In genomic region chr9:29216528-29216927, GRCm38 (mm10) we compare ENCODE assay signal across 23 mouse cellular contexts.
DNase-seq lines count a peak whose midpoint lies in the region; ATAC-seq lines count a peak whose summit lies in the region.
"Had no signal": no experiment of that assay in that cellular context is flagged by ENCODE, and none has a peak within 500 bp of the region (broad histone marks: within the 10 kb centered on the region; RNA-seq: fewer than 3 reads in every experiment).

No protein-coding gene starts in this region.

- no peak overlapping the region for H3K4me3 ChIP-seq in forebrain, embryonic 11.5 days (ENCODE audit: low read depth, low read length)
- no peak overlapping the region for H3K4me3 ChIP-seq in forebrain, embryonic 10.5 days
- no peak overlapping the region for H3K4me3 ChIP-seq in hindbrain, embryonic 11.5 days (ENCODE audit: low read depth, low read length)
- H3K4me3 ChIP-seq in hindbrain, embryonic 14.5 days (replicated peaks; ENCODE audit: low read length) = no peak overlapping the region
- no peak overlapping the region for H3K4me3 ChIP-seq in forebrain, embryonic 15.5 days
- H3K4me3 ChIP-seq: embryonic facial prominence, embryonic 13.5 days; erythroblast, embryonic 14.5 days; gastrocnemius, adult 2 months; hindbrain, embryonic 13.5 days; liver, embryonic 13.5 days; neural tube, embryonic 15.5 days had no signal

- no peak overlapping the region for H3K9ac ChIP-seq in forebrain, embryonic 11.5 days (ENCODE audit: low read length)
- no peak overlapping the region for H3K9ac ChIP-seq in hindbrain, embryonic 11.5 days (ENCODE audit: low read depth, low read length)
- no peak overlapping the region for H3K9ac ChIP-seq in hindbrain, embryonic 14.5 days
- no peak overlapping the region for H3K9ac ChIP-seq in forebrain, embryonic 15.5 days (replicated peaks)
- H3K9ac ChIP-seq: embryonic facial prominence, embryonic 13.5 days; hindbrain, embryonic 13.5 days; liver, embryonic 13.5 days; lung, embryonic 14.5 days; neural tube, embryonic 15.5 days had no signal

- no peaks in the 10 kb centered on the region for H3K36me3 ChIP-seq in forebrain, embryonic 11.5 days (ENCODE audit: control insufficient read depth, insufficient read depth, low read length)
- no peaks in the 10 kb centered on the region for H3K36me3 ChIP-seq in forebrain, embryonic 10.5 days (replicated peaks)
- H3K36me3 ChIP-seq in hindbrain, embryonic 11.5 days (ENCODE audit: control insufficient read depth, insufficient read depth, low read length) = no peaks in the 10 kb centered on the region
- H3K36me3 ChIP-seq in hindbrain, embryonic 14.5 days (replicated peaks; ENCODE audit: control insufficient read depth, insufficient read depth) = no peaks in the 10 kb centered on the region
- no peaks in the 10 kb centered on the region for H3K36me3 ChIP-seq in forebrain, embryonic 15.5 days
- H3K36me3 ChIP-seq: embryonic facial prominence, embryonic 13.5 days; hindbrain, embryonic 13.5 days; liver, embryonic 13.5 days; neural tube, embryonic 15.5 days had no signal

- peak; percentile 36 for DNase-seq in adrenal gland, adult 2 months
- no peak for DNase-seq in adrenal gland, postnatal 4 days (ENCODE audit: low spot score in 2 of 2)
- no peak for DNase-seq in forebrain, embryonic 11.5 days (ENCODE audit: low spot score)
- DNase-seq in forebrain, embryonic 10.5 days (ENCODE audit: extremely low spot score, low spot score) = no peak
- no peak for DNase-seq in hindbrain, embryonic 11.5 days (ENCODE audit: low spot score)
- no peak for DNase-seq in hindbrain, embryonic 14.5 days (ENCODE audit: low spot score)
- DNase-seq: gastrocnemius, adult 2 months; heart, postnatal 10 days; kidney, adult 18-20 months; kidney, postnatal 4 days; liver, embryonic 13.5 days; lung, embryonic 14.5 days; right cerebral cortex, adult 18-20 months; right cerebral cortex, postnatal 4 days; thymus, adult 18-20 months; thymus, postnatal 36 days had no signal

- H3K4me2 ChIP-seq in forebrain, embryonic 11.5 days (ENCODE audit: low read depth, low read length, severe bottlenecking) = no peak overlapping the region
- no peak overlapping the region for H3K4me2 ChIP-seq in hindbrain, embryonic 11.5 days (replicated peaks; ENCODE audit: low read depth, low read length)
- H3K4me2 ChIP-seq in hindbrain, embryonic 14.5 days (replicated peaks) = no peak overlapping the region
- H3K4me2 ChIP-seq in forebrain, embryonic 15.5 days (replicated peaks) = no peak overlapping the region
- H3K4me2 ChIP-seq: embryonic facial prominence, embryonic 13.5 days; heart, embryonic 11.5 days; hindbrain, embryonic 13.5 days; liver, embryonic 13.5 days; lung, embryonic 14.5 days; neural tube, embryonic 15.5 days had no signal

- H3K27ac ChIP-seq in forebrain, embryonic 11.5 days (ENCODE audit: low read depth, low read length) = no peak overlapping the region; the same call in 1 of the 2 replicates
- no peak overlapping the region for H3K27ac ChIP-seq in forebrain, embryonic 10.5 days
- no peak overlapping the region for H3K27ac ChIP-seq in hindbrain, embryonic 11.5 days (ENCODE audit: low read depth, low read length)
- no peak overlapping the region for H3K27ac ChIP-seq in hindbrain, embryonic 14.5 days
- no peak overlapping the region for H3K27ac ChIP-seq in forebrain, embryonic 15.5 days (replicated peaks)
- H3K27ac ChIP-seq: embryonic facial prominence, embryonic 13.5 days; gastrocnemius, adult 2 months; hindbrain, embryonic 13.5 days; liver, embryonic 13.5 days; neural tube, embryonic 15.5 days had no signal

- WGBS in forebrain, embryonic 11.5 days = 56% methylated on average over 8 of the region's 8 CpGs
- WGBS in forebrain, embryonic 10.5 days = 76% methylated on average over 8 of the region's 8 CpGs
- 50% methylated on average over 8 of the region's 8 CpGs for WGBS in hindbrain, embryonic 11.5 days
- WGBS in hindbrain, embryonic 14.5 days = 32% methylated on average over 8 of the region's 8 CpGs
- 19% methylated on average over 8 of the region's 8 CpGs for WGBS in forebrain, embryonic 15.5 days

- H3K9me3 ChIP-seq in forebrain, embryonic 11.5 days (ENCODE audit: control insufficient read depth, low read length) = no peaks in the 10 kb centered on the region
- no peaks in the 10 kb centered on the region for H3K9me3 ChIP-seq in forebrain, embryonic 10.5 days
- H3K9me3 ChIP-seq in hindbrain, embryonic 11.5 days (ENCODE audit: control insufficient read depth, low read length) = no peaks in the 10 kb centered on the region
- no peaks in the 10 kb centered on the region for H3K9me3 ChIP-seq in hindbrain, embryonic 14.5 days (ENCODE audit: control insufficient read depth, low read length)
- no peaks in the 10 kb centered on the region for H3K9me3 ChIP-seq in forebrain, embryonic 15.5 days
- H3K9me3 ChIP-seq: embryonic facial prominence, embryonic 13.5 days; hindbrain, embryonic 13.5 days; liver, embryonic 13.5 days; neural tube, embryonic 15.5 days had no signal

- peak; percentile 85 for ATAC-seq in forebrain, embryonic 11.5 days (replicated peaks; ENCODE audit: low FRiP score)
- 0 out of 2 replicates have a peak, but pooled peaks have one; percentile 56 for ATAC-seq in hindbrain, embryonic 11.5 days (ENCODE audit: low FRiP score)
- ATAC-seq in hindbrain, embryonic 14.5 days (ENCODE audit: low FRiP score) = no peak
- ATAC-seq in forebrain, embryonic 15.5 days (replicated peaks) = 0 out of 2 replicates have a peak, but pooled peaks have one; percentile 51
- ATAC-seq: inflammation-experienced regulatory T-cells, adult 6 months had no signal

- H3K4me1 ChIP-seq in forebrain, embryonic 11.5 days (replicated peaks; ENCODE audit: control insufficient read depth, insufficient read depth, low read length) = peaks cover 6% of the 10 kb centered on the region; the same call in 1 of the 2 replicates
- peaks cover 23% of the 10 kb centered on the region for H3K4me1 ChIP-seq in forebrain, embryonic 10.5 days
- no peaks in the 10 kb centered on the region for H3K4me1 ChIP-seq in hindbrain, embryonic 11.5 days (replicated peaks; ENCODE audit: control insufficient read depth, insufficient read depth, low read length)
- 0 out of 2 replicates have a peak, but pooled peaks cover 4% of the 10 kb centered on the region for H3K4me1 ChIP-seq in hindbrain, embryonic 14.5 days (replicated peaks; ENCODE audit: control insufficient read depth, insufficient read depth, low read length)
- peaks cover 21% of the 10 kb centered on the region for H3K4me1 ChIP-seq in forebrain, embryonic 15.5 days
- H3K4me1 ChIP-seq: liver, embryonic 13.5 days had no signal

- no peaks in the 10 kb centered on the region for H3K27me3 ChIP-seq in forebrain, embryonic 11.5 days (ENCODE audit: control insufficient read depth, insufficient read depth, low read length)
- H3K27me3 ChIP-seq in forebrain, embryonic 10.5 days (ENCODE audit: poor library complexity, severe bottlenecking) = peaks cover 7% of the 10 kb centered on the region; the same call in 1 of the 2 replicates
- no peaks in the 10 kb centered on the region for H3K27me3 ChIP-seq in hindbrain, embryonic 11.5 days (ENCODE audit: control insufficient read depth, insufficient read depth, low read length)
- no peaks in the 10 kb centered on the region for H3K27me3 ChIP-seq in hindbrain, embryonic 14.5 days (ENCODE audit: control insufficient read depth, insufficient read depth, low read length)
- H3K27me3 ChIP-seq in forebrain, embryonic 15.5 days = no peaks in the 10 kb centered on the region
- H3K27me3 ChIP-seq: embryonic facial prominence, embryonic 13.5 days; hindbrain, embryonic 13.5 days; liver, embryonic 13.5 days; neural tube, embryonic 15.5 days had no signal
